24 mouse cellular contexts compared by ENCODE assay signal in the genomic region with DNA sequence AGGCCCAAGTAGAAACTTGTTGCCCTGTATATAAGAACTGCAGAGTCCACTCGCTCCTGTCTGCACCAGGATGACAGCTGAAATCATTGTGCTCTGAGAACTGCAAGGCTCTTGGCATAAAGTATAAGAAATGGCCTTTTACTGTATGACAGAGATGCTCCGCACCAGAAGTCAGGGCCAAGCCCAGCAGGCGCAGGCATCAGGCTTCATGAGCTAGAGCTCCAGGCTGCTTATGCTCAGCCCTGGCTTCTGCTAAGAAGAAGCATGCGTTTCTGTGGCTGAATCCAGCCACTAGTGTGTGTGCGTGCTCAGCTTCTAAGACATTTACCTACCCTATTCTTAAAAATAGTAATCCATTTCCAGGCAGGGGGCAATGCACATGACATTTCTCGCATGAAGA. TPM values are rescaled to one million over a fixed set of nuclear protein-coding genes. Genes with fewer than 3 reads are reported as not detected.
DNase-seq lines count a peak whose midpoint lies in the region; ATAC-seq lines count a peak whose summit lies in the region.
"Had no signal": no experiment of that assay in that cellular context is flagged by ENCODE, and none has a peak within 500 bp of the region (broad histone marks: within the 10 kb centered on the region; RNA-seq: fewer than 3 reads in every experiment).

No protein-coding gene starts in this region.

- H3K9me3 ChIP-seq in hindbrain, embryonic 13.5 days, result no peaks in the 10 kb centered on the region
- H3K9me3 ChIP-seq in hindbrain, embryonic 10.5 days, result no peaks in the 10 kb centered on the region
- H3K9me3 ChIP-seq in kidney, embryonic 16.5 days (ENCODE audit: low read length), result no peaks in the 10 kb centered on the region
- H3K9me3 ChIP-seq: embryonic facial prominence, embryonic 12.5 days; G1E; heart, embryonic 15.5 days; limb, embryonic 15.5 days; megakaryocyte, embryonic 14.5 days had no signal

- H3K36me3 ChIP-seq in hindbrain, embryonic 13.5 days, result no peaks in the 10 kb centered on the region
- H3K36me3 ChIP-seq in hindbrain, embryonic 10.5 days, result no peaks in the 10 kb centered on the region
- H3K36me3 ChIP-seq in kidney, embryonic 16.5 days (ENCODE audit: insufficient read depth, low read length), result no peaks in the 10 kb centered on the region
- H3K36me3 ChIP-seq: embryonic facial prominence, embryonic 12.5 days; G1E; heart, embryonic 15.5 days; limb, embryonic 15.5 days had no signal

- 78% methylated on average over 6 of the region's 6 CpGs for WGBS in hindbrain, embryonic 13.5 days
- 86% methylated on average over 6 of the region's 6 CpGs for WGBS in hindbrain, embryonic 10.5 days
- 84% methylated on average over 6 of the region's 6 CpGs for WGBS in kidney, embryonic 16.5 days

- no peak overlapping the region for H3K4me3 ChIP-seq in hindbrain, embryonic 13.5 days
- no peak overlapping the region for H3K4me3 ChIP-seq in hindbrain, embryonic 10.5 days
- H3K4me3 ChIP-seq in kidney, embryonic 16.5 days (ENCODE audit: low read length), result no peak overlapping the region
- H3K4me3 ChIP-seq: embryonic facial prominence, embryonic 12.5 days; heart, adult 2 months; heart, embryonic 15.5 days; limb, embryonic 15.5 days; megakaryocyte, embryonic 14.5 days had no signal

- no peaks in the 10 kb centered on the region for H3K27me3 ChIP-seq in hindbrain, embryonic 13.5 days
- H3K27me3 ChIP-seq in hindbrain, embryonic 10.5 days (ENCODE audit: insufficient read depth, poor library complexity, severe bottlenecking), result no peaks in the 10 kb centered on the region
- H3K27me3 ChIP-seq in kidney, embryonic 16.5 days (ENCODE audit: insufficient read depth, low read length), result no peaks in the 10 kb centered on the region
- H3K27me3 ChIP-seq: embryonic facial prominence, embryonic 12.5 days; heart, embryonic 15.5 days; limb, embryonic 15.5 days had no signal

- H3K4me1 ChIP-seq in hindbrain, embryonic 13.5 days (replicated peaks), result peaks cover 27% of the 10 kb centered on the region
- peaks cover 25% of the 10 kb centered on the region for H3K4me1 ChIP-seq in hindbrain, embryonic 10.5 days (replicated peaks)
- no peaks in the 10 kb centered on the region for H3K4me1 ChIP-seq in kidney, embryonic 16.5 days (ENCODE audit: insufficient read depth, low read length)
- H3K4me1 ChIP-seq: embryonic facial prominence, embryonic 12.5 days had no signal

- H3K9ac ChIP-seq in hindbrain, embryonic 13.5 days, result no peak overlapping the region
- H3K9ac ChIP-seq in kidney, embryonic 16.5 days (replicated peaks; ENCODE audit: low read length), result no peak overlapping the region
- H3K9ac ChIP-seq: embryonic facial prominence, embryonic 12.5 days; heart, embryonic 15.5 days; limb, embryonic 15.5 days had no signal

- DNase-seq in adrenal gland, adult (ENCODE audit: inconsistent age in 2 of 2, low spot score in 1 of 2), result peak; percentile 54 to 84
- DNase-seq in adrenal gland, postnatal 4 days (ENCODE audit: low spot score in 2 of 2), result no peak
- no peak for DNase-seq in hindbrain, embryonic 10.5 days (ENCODE audit: low spot score)
- peak; percentile 43 for DNase-seq in thymus, postnatal 4 days
- no peak for DNase-seq in thymus, postnatal 14 days
- no peak for DNase-seq in embryo, embryonic 10 days (ENCODE audit: low spot score)
- DNase-seq: heart, adult 2 months; kidney, adult 11 months; kidney, postnatal 10 days; lung, postnatal 14 days; retina, postnatal 1 day; right cerebral cortex, postnatal 4 days had no signal

- no peak for ATAC-seq in hindbrain, embryonic 13.5 days (ENCODE audit: low FRiP score)
- no peak for ATAC-seq in kidney, embryonic 16.5 days (ENCODE audit: low FRiP score, low TSS enrichment)
- ATAC-seq: CD4-positive, CD25-positive, alpha-beta regulatory T cell, adult 4 months had no signal

- no peak overlapping the region for H3K4me2 ChIP-seq in hindbrain, embryonic 13.5 days
- H3K4me2 ChIP-seq in kidney, embryonic 16.5 days (replicated peaks; ENCODE audit: low read depth, low read length), result no peak overlapping the region
- H3K4me2 ChIP-seq: embryonic facial prominence, embryonic 12.5 days; heart, embryonic 15.5 days; limb, embryonic 15.5 days had no signal

- H3K27ac ChIP-seq in hindbrain, embryonic 13.5 days, result 0 out of 2 replicates have a peak overlapping the region, but pooled peaks have one; percentile 30
- H3K27ac ChIP-seq in hindbrain, embryonic 10.5 days, result no peak overlapping the region
- no peak overlapping the region for H3K27ac ChIP-seq in kidney, embryonic 16.5 days (ENCODE audit: low read length)
- H3K27ac ChIP-seq: embryonic facial prominence, embryonic 12.5 days; heart, adult 2 months; heart, embryonic 15.5 days; limb, embryonic 15.5 days had no signal

RNA-seq across cellular contexts. Expression of gene Spcs2, which starts 31.2 kb away (rescaled TPM):
- 100 to 1,000 TPM; 173 to 175 TPM for total RNA-seq in adrenal gland, postnatal 4 days (2021)
- polyA plus RNA-seq in hindbrain, embryonic 13.5 days (2015; fragmentation: Nextera tagmentation; extraction: Ambion mirVana), result 331 and 344 TPM in 2 replicates
- polyA plus RNA-seq in hindbrain, embryonic 10.5 days (2016; fragmentation: Nextera tagmentation; extraction: Ambion mirVana), result 352 and 393 TPM in 2 replicates
- 361 and 372 TPM in 2 replicates for polyA plus RNA-seq in kidney, embryonic 16.5 days (2015; fragmentation: Nextera tagmentation; extraction: Ambion mirVana)

RNA-seq across cellular contexts. Expression of gene Xrra1, which starts 35.6 kb away (rescaled TPM):
- 1 to 10 TPM; 2.0 to 3.4 TPM for total RNA-seq in adrenal gland, postnatal 4 days (2021)
- polyA plus RNA-seq in hindbrain, embryonic 13.5 days (2015; fragmentation: Nextera tagmentation; extraction: Ambion mirVana), result 0.51 and 0.72 TPM in 2 replicates
- polyA plus RNA-seq in hindbrain, embryonic 10.5 days (2016; fragmentation: Nextera tagmentation; extraction: Ambion mirVana), result 0.46 and 0.68 TPM in 2 replicates
- 0.26 TPM in 2 replicates for polyA plus RNA-seq in kidney, embryonic 16.5 days (2015; fragmentation: Nextera tagmentation; extraction: Ambion mirVana)
- total RNA-seq: common myeloid progenitor, adult 5-6 weeks; hematopoietic stem cell, adult 5-6 weeks; neutrophil, adult 5-6 weeks had no signal
- polyA plus RNA-seq: liver, embryonic 16.5 days had no signal

Comparison
In these comparisons a context has a peak if more than half of its experiments do, and no peak if none do; other contexts are left out.
1. DNase-seq: peak in adrenal gland, adult (2 of 2) and thymus, postnatal 4 days (single experiment); none in adrenal gland, postnatal 4 days (0 of 2), hindbrain, embryonic 10.5 days (single experiment), thymus, postnatal 14 days (single experiment) and embryo, embryonic 10 days (single experiment).